Mouse (Mus musculus) heart, embryonic 12.5 days (tissue): Measurements from ENCODE around the gene Fbxw10. TPM values are rescaled to one million over a fixed set of nuclear protein-coding genes. Genes with fewer than 3 reads are reported as not detected.

Experiments used
- ATAC-seq: fragments of 200-750 bp; cut with Nextera tagmentation; 2 replicates; pipeline ENCODE4 v1.8.0; 2017; ENCODE audit warnings: moderate TSS enrichment, moderate library complexity; ENCODE audit not compliant: insufficient number of reproducible peaks, low FRiP score
- H3K27ac ChIP-seq: fragments of 300-500 bp; sonication (generic); 2 replicates; pipeline ENCODE4 v1.5.1; 2016; ENCODE audit warnings: mild to moderate bottlenecking, moderate library complexity; ENCODE audit not compliant: poor library complexity, severe bottlenecking
- H3K27me3 ChIP-seq: fragments of 300-500 bp; sonication (generic); replicated peaks from 2 replicates; pipeline ENCODE4 v1.6.1; 2016; ENCODE audit warnings: mild to moderate bottlenecking, moderate library complexity
- H3K36me3 ChIP-seq: fragments of 300-500 bp; sonication (generic); 2 replicates; pipeline ENCODE4 v1.6.1; 2016; ENCODE audit warnings: mild to moderate bottlenecking, moderate library complexity
- H3K4me1 ChIP-seq: fragments of 300-500 bp; sonication (generic); replicated peaks from 2 replicates; pipeline ENCODE4 v1.6.1; 2016; ENCODE audit warnings: mild to moderate bottlenecking
- H3K4me2 ChIP-seq: fragments of 300-500 bp; sonication (generic); 2 replicates; pipeline ENCODE4 v1.6.1; 2016; ENCODE audit warnings: mild to moderate bottlenecking, moderate library complexity
- H3K4me3 ChIP-seq: fragments of 300-500 bp; sonication (generic); 2 replicates; pipeline ENCODE4 v1.5.1; 2016; ENCODE audit warnings: mild to moderate bottlenecking
- H3K9ac ChIP-seq: fragments of 300-500 bp; sonication (generic); 2 replicates; pipeline ENCODE4 v1.6.1; 2016; ENCODE audit warnings: mild to moderate bottlenecking, moderate library complexity
- H3K9me3 ChIP-seq: fragments of 300-500 bp; sonication (generic); replicated peaks from 2 replicates; pipeline ENCODE4 v1.6.1; 2016; ENCODE audit warnings: mild to moderate bottlenecking, moderate library complexity
- WGBS: fragments of 180-500 bp; shearing (Covaris S2); methylation state at CpG from one replicate; pipeline ENCODE4 v1.1.7; 2016; 5-methylcytosine and 5-hydroxymethylcytosine counted together
- polyA plus RNA-seq: library from polyadenylated mRNA; unstranded; fragments of >200 nt; fragmentation: Nextera tagmentation; extraction: Ambion mirVana; gene quantifications from 2 replicates; pipeline ENCODE4 v1.2.1, GENCODE M21; 2016

Fbxw10 gene
- polyA plus RNA-seq, 1 experiment from 2014 or later: 0.23 TPM

GRCm38 (mm10) chr11:62845730-62846129 lies 1.1 kb upstream of the Fbxw10 start:
- no peak overlapping the region for H3K27ac ChIP-seq
- no peak overlapping the region for H3K9ac ChIP-seq
- no peak overlapping the region for H3K4me3 ChIP-seq
- no peaks in the 10 kb centered on the region for H3K9me3 ChIP-seq
- WGBS: 68% methylated on average over 3 of the region's 3 CpGs
- peaks cover 6% of the 10 kb centered on the region; the same call in 1 of the 2 replicates for H3K36me3 ChIP-seq
- peaks cover 12% of the 10 kb centered on the region for H3K4me1 ChIP-seq
- no peak for ATAC-seq
- H3K4me2 ChIP-seq: no peak overlapping the region
- H3K27me3 ChIP-seq: no peaks in the 10 kb centered on the region

DNA sequence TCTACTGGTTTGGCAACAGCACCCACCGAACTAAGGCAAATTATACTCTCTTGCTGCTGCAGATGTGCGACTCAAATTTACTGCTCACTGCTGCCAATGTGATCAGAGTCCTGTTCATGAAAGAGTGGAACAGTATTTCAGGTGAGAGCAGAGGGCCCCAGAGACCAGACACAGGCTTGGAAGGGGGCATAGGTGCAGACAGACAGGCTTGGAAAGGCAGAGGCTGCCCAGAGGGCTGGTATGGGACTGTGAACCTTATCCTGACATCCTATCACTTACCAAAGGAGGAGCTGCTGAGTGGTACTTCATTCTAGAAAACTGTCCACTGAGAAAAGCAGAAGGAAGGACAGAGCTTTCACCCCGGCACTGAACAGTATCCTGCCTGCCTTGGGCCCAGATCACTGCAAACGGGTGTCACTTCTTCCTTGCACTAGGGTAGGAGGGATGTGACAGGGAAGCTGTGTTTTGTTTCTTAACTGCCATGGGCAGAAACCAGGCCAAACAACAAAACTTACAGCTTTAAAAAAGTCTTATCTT lies 854 bp downstream of the Fbxw10 start:
- no peak overlapping the region for H3K27ac ChIP-seq
- H3K9ac ChIP-seq: no peak overlapping the region
- H3K36me3 ChIP-seq: no peaks in the 10 kb centered on the region
- H3K9me3 ChIP-seq: no peaks in the 10 kb centered on the region
- no peaks in the 10 kb centered on the region; the same call in 1 of the 2 replicates for H3K27me3 ChIP-seq
- no peak for ATAC-seq
- H3K4me1 ChIP-seq: peaks cover 12% of the 10 kb centered on the region
- WGBS: 54% methylated on average over 4 of the region's 4 CpGs
- H3K4me3 ChIP-seq: no peak overlapping the region
- no peak overlapping the region for H3K4me2 ChIP-seq

GRCm38 (mm10) chr11:62848301-62848700 lies 1.4 kb downstream of the Fbxw10 start:
- no peak overlapping the region for H3K9ac ChIP-seq
- no peak for ATAC-seq
- WGBS: 46% methylated on average over 2 of the region's 2 CpGs

DNA sequence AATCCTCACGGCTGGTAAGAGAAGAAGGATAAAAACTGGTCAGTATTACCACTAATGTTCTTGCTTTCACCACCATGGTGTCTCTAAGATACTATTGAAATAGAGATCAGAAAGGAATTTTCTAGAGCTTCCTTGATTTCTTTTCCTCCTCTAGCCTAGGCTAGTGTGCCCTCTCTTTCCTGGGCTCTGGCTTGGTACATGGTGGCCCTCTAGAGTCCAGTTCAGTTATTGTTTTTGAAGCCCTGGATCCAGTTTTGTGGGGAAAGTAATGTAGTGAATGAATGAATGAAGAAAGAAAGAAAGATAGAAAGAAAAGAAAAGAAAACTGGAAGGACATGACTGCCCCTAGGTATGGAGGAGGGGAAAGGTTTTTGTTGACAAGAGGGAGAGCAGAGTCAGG lies 4.3 kb downstream of the Fbxw10 start:
- WGBS: 57% methylated on average over 1 of the region's 1 CpGs

More at GRCm38 (mm10) chr11:62848301-62848700, 1.4 kb downstream of the Fbxw10 start:
- H3K36me3 ChIP-seq: no peaks in the 10 kb centered on the region
- H3K9me3 ChIP-seq: no peaks in the 10 kb centered on the region
- peaks cover 12% of the 10 kb centered on the region for H3K4me1 ChIP-seq
- no peaks in the 10 kb centered on the region; the same call in 1 of the 2 replicates for H3K27me3 ChIP-seq
- no peak overlapping the region for H3K4me3 ChIP-seq
- no peak overlapping the region for H3K4me2 ChIP-seq
- no peak overlapping the region for H3K27ac ChIP-seq

DNA sequence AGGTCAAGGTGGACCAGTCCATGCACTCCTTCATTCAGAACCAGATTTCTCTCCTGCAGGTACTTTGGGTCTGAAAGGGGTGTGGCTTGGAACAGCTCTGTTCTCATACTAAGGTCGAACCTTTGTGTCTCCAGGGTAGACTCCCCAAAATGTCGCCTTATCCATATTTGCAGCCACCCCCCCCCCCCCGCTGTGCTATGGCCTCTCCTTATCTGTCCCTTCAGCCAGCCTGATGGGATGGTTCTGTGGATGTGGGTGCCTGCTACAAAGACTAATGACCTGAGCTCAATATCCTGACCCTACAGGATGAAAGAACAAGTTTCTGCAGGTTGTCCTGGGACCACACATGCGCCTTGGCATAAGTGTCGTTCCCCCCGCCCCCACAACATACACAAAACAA lies 6.5 kb downstream of the Fbxw10 start:
- no peak overlapping the region for H3K4me3 ChIP-seq
- no peaks in the 10 kb centered on the region for H3K36me3 ChIP-seq
- H3K4me1 ChIP-seq: 0 out of 2 replicates have a peak, but pooled peaks cover 2% of the 10 kb centered on the region
- H3K9me3 ChIP-seq: no peaks in the 10 kb centered on the region
- no peak overlapping the region for H3K9ac ChIP-seq
- H3K27me3 ChIP-seq: no peaks in the 10 kb centered on the region; the same call in 1 of the 2 replicates
- 79% methylated on average over 6 of the region's 6 CpGs for WGBS
- H3K4me2 ChIP-seq: no peak overlapping the region
- no peak overlapping the region for H3K27ac ChIP-seq
- ATAC-seq: no peak

More for the DNA sequence above, 4.3 kb downstream of the Fbxw10 start:
- no peaks in the 10 kb centered on the region; the same call in 1 of the 2 replicates for H3K27me3 ChIP-seq
- no peak overlapping the region for H3K4me2 ChIP-seq
- H3K27ac ChIP-seq: no peak overlapping the region
- no peak for ATAC-seq
- H3K4me1 ChIP-seq: peaks cover 12% of the 10 kb centered on the region
- H3K9ac ChIP-seq: no peak overlapping the region
- no peaks in the 10 kb centered on the region for H3K9me3 ChIP-seq
- no peaks in the 10 kb centered on the region for H3K36me3 ChIP-seq
- H3K4me3 ChIP-seq: no peak overlapping the region

GRCm38 (mm10) chr11:62865562-62865961 lies 18.7 kb downstream of the Fbxw10 start:
- no peaks in the 10 kb centered on the region for H3K27me3 ChIP-seq
- H3K27ac ChIP-seq: no peak overlapping the region
- no peaks in the 10 kb centered on the region for H3K9me3 ChIP-seq
- no peaks in the 10 kb centered on the region for H3K36me3 ChIP-seq
- no peaks in the 10 kb centered on the region for H3K4me1 ChIP-seq
- H3K4me2 ChIP-seq: no peak overlapping the region
- H3K9ac ChIP-seq: no peak overlapping the region
- WGBS: 63% methylated on average over 4 of the region's 4 CpGs
- H3K4me3 ChIP-seq: no peak overlapping the region
- no peak for ATAC-seq

DNA sequence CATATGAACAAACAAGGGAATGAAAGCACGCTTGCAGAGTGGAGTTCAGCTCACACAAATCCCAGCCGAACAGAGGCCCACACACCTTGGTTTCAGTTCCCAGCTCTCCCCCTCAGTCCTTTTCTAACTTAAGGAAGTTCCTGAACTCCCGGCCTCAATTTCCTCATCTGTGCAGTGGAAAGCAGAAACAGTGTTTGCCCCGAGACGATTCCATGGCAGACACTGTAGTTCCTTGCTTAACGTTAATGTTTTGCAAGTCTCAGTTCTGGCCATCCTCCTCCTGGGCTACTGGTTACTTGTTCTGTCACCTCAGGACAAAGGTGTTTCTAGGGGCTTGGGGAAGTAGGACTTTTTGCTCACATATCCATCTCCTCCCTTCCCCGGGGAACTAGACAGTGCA lies 19.8 kb downstream of the Fbxw10 start:
- Histone ChIP-seq H3K9ac (no peak overlapping the region), H3K36me3 (no peaks in the 10 kb centered on the region), H3K27ac (no peak overlapping the region), H3K4me3 (no peak overlapping the region), H3K9me3 (no peaks in the 10 kb centered on the region), H3K4me1 (no peaks in the 10 kb centered on the region), H3K27me3 (no peaks in the 10 kb centered on the region), H3K4me2 (no peak overlapping the region)
- no peak for ATAC-seq
- WGBS: 75% methylated on average over 7 of the region's 7 CpGs

DNA sequence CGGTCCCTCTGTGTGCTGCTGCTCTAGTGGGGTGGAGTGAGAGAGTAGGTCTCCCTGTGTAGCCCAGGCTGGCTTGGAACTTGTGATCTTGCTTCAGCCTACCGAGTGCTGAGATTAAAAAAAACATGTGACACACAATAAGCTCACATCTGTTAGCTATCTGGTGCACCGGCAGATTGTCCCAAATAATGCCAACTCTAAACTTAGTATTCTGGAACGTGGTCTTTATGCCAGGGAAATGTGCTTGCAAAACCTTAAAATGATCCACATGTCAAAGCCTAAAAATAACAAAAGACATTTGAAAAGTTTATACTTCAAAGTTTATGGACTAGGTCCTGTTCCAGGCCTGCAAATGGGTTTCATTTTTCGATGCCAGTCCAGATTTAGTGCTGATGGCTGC lies 22.3 kb downstream of the Fbxw10 start:
- no peak overlapping the region for H3K4me3 ChIP-seq
- WGBS: 74% methylated on average over 5 of the region's 5 CpGs
- no peaks in the 10 kb centered on the region for H3K4me1 ChIP-seq
- H3K4me2 ChIP-seq: no peak overlapping the region
- H3K27ac ChIP-seq: no peak overlapping the region
- no peaks in the 10 kb centered on the region for H3K9me3 ChIP-seq
- no peaks in the 10 kb centered on the region for H3K27me3 ChIP-seq
- no peak for ATAC-seq
- no peaks in the 10 kb centered on the region for H3K36me3 ChIP-seq
- H3K9ac ChIP-seq: no peak overlapping the region

- ATAC-seq: no peak
- no peaks in the 10 kb centered on the region for H3K36me3 ChIP-seq
- no peaks in the 10 kb centered on the region for H3K27me3 ChIP-seq
- no peak overlapping the region for H3K27ac ChIP-seq
- H3K4me2 ChIP-seq: no peak overlapping the region
- H3K9me3 ChIP-seq: no peaks in the 10 kb centered on the region
- no peak overlapping the region for H3K4me3 ChIP-seq
- 69% methylated on average over 8 of the region's 8 CpGs for WGBS
- H3K4me1 ChIP-seq: no peaks in the 10 kb centered on the region
- H3K9ac ChIP-seq: no peak overlapping the region
Observed at GRCm38 (mm10) chr11:62869715-62870371, 23.0 kb downstream of the Fbxw10 start.

DNA sequence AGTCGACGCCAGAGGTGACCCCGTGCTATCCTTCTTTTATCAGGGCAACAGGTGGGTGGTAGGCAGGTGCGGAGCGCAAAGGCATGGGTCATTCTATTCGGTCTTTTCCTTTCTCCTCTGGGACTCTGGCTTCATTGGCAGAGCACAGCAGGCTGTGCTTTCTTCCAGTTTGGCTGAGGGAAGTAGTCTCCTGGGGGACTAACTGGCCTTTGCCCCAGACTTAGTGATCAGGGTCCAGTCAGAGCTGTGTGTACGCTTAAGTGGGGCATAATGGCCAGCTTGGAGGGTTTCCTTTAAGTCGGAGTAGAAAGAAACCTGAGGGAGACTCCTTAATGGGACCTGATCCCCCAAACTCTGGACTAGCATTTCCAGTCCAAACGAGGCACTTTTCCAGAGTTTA lies 26.6 kb downstream of the Fbxw10 start:
- WGBS: 77% methylated on average over 9 of the region's 9 CpGs
- Histone ChIP-seq H3K4me3 (no peak overlapping the region), H3K9ac (no peak overlapping the region), H3K36me3 (no peaks in the 10 kb centered on the region), H3K27me3 (no peaks in the 10 kb centered on the region), H3K27ac (no peak overlapping the region), H3K9me3 (no peaks in the 10 kb centered on the region), H3K4me2 (no peak overlapping the region), H3K4me1 (no peaks in the 10 kb centered on the region)
- no peak for ATAC-seq

GRCm38 (mm10) chr11:62875696-62876095 lies 28.8 kb downstream of the Fbxw10 start:
- Histone ChIP-seq H3K4me3 (no peak overlapping the region), H3K9ac (no peak overlapping the region), H3K27me3 (no peaks in the 10 kb centered on the region), H3K9me3 (no peaks in the 10 kb centered on the region), H3K4me1 (no peaks in the 10 kb centered on the region), H3K36me3 (no peaks in the 10 kb centered on the region), H3K4me2 (no peak overlapping the region), H3K27ac (no peak overlapping the region)
- no peak for ATAC-seq
- 68% methylated on average over 1 of the region's 1 CpGs for WGBS

GRCm38 (mm10) chr11:62876445-62876844 lies 29.6 kb downstream of the Fbxw10 start:
- 82% methylated on average over 4 of the region's 4 CpGs for whole genome bisulfite sequencing
- H3K9ac ChIP-seq: no peak overlapping the region
- H3K4me1 ChIP-seq: no peaks in the 10 kb centered on the region
- no peaks in the 10 kb centered on the region for H3K36me3 ChIP-seq
- H3K9me3 ChIP-seq: no peaks in the 10 kb centered on the region
- no peak overlapping the region for H3K4me3 ChIP-seq
- no peaks in the 10 kb centered on the region for H3K27me3 ChIP-seq
- no peak for ATAC-seq
- H3K27ac ChIP-seq: no peak overlapping the region
- no peak overlapping the region for H3K4me2 ChIP-seq
